Mouse (Mus musculus) embryonic fibroblast, embryonic 13.5 days (primary cell): ENCODE data around the gene Adgrd1.

Experiments
- CTCF ChIP-seq: IDR thresholded peaks from 2 replicates; pipeline ENCODE4 v1.5.1; 2011; ENCODE audit warnings: mild to moderate bottlenecking, control low read depth, low read length, moderate library complexity, borderline replicate concordance; ENCODE audit not compliant: insufficient read depth
- POLR2A ChIP-seq: IDR thresholded peaks from 2 replicates; pipeline ENCODE4 v1.6.1; 2011; ENCODE audit warnings: low read depth, mild to moderate bottlenecking, control low read depth, low read length, moderate library complexity

- TF ChIP-seq CTCF (no peak), POLR2A (no peak)
These were observed 7.5 kb downstream of the Adgrd1 start for GRCm38 (mm10) chr5:129104043-129104442.
